Mouse (Mus musculus) ES-E14 (cell line): ENCODE results near the gene Psd. TPM values are rescaled to one million over a fixed set of nuclear protein-coding genes. Genes with fewer than 3 reads are reported as not detected.

Source experiments
- DNase-seq: peaks from one replicate; pipeline ENCODE4 v3.0.0-alpha.2; 2013; ENCODE audit warnings: low read depth, low spot score
- H3K27ac ChIP-seq: 2 replicates; pipeline ENCODE4 v1.5.1; 2012; ENCODE audit warnings: low read depth, mild to moderate bottlenecking, low read length, moderate library complexity, mixed read lengths; ENCODE audit not compliant: poor library complexity, insufficient read depth, severe bottlenecking
- H3K36me3 ChIP-seq: 2 replicates; pipeline ENCODE4 v1.6.1; 2012; ENCODE audit warnings: mild to moderate bottlenecking, low read length, moderate library complexity, mixed read lengths; ENCODE audit not compliant: control insufficient read depth, poor library complexity, insufficient read depth, severe bottlenecking
- H3K4me1 ChIP-seq, 2 experiments: fragments of 150-350 bp in 1 of 2; sonication (generic) in 1 of 2; 2 replicates each; pipeline ENCODE4 v1.6.1; 2012; ENCODE audit warnings: low read length in 2 of 2, mild to moderate bottlenecking in 1 of 2, mixed read lengths in 1 of 2; ENCODE audit not compliant: control insufficient read depth in 2 of 2, insufficient read depth in 2 of 2, poor library complexity in 1 of 2
- H3K4me3 ChIP-seq, 2 experiments: fragments of 150-350 bp in 1 of 2; sonication (generic) in 1 of 2; 2 replicates each; pipeline ENCODE4 v1.5.1; 2012; ENCODE audit warnings: low read length in 2 of 2, low read depth in 1 of 2, mild to moderate bottlenecking in 1 of 2, mixed read lengths in 1 of 2; ENCODE audit not compliant: insufficient read depth in 1 of 2, poor library complexity in 1 of 2, severe bottlenecking in 1 of 2
- H3K9ac ChIP-seq: 2 replicates; pipeline ENCODE4 v1.6.1; 2012; ENCODE audit warnings: low read depth, mild to moderate bottlenecking, low read length, mixed read lengths; ENCODE audit not compliant: poor library complexity, insufficient read depth, severe bottlenecking
- H3K9me3 ChIP-seq: fragments of 150-350 bp; sonication (generic); 2 replicates; pipeline ENCODE4 v1.6.1; 2012; ENCODE audit warnings: low read depth, mild to moderate bottlenecking, low read length; ENCODE audit not compliant: control insufficient read depth, insufficient read depth
- CHD2 ChIP-seq: IDR thresholded peaks from 2 replicates; pipeline ENCODE4 v1.6.1; 2014; ENCODE audit warnings: mild to moderate bottlenecking, low read depth, low read length, inconsistent platforms
- HCFC1 ChIP-seq: IDR thresholded peaks from 2 replicates; pipeline ENCODE4 v1.6.1; 2012; ENCODE audit warnings: low read length, inconsistent platforms, borderline replicate concordance; ENCODE audit not compliant: insufficient read depth
- MAFK ChIP-seq: IDR thresholded peaks from 2 replicates; pipeline ENCODE4 v1.6.1; 2014; ENCODE audit warnings: mild to moderate bottlenecking, low read depth, low read length, inconsistent platforms; ENCODE audit not compliant: insufficient read depth
- ZC3H11A ChIP-seq: IDR thresholded peaks from 2 replicates; pipeline ENCODE4 v1.6.1; 2012; ENCODE audit warnings: low read depth, mild to moderate bottlenecking, inconsistent platforms, low read length, borderline replicate concordance
- ZNF384 ChIP-seq: IDR thresholded peaks from 2 replicates; pipeline ENCODE4 v1.6.1; 2012; ENCODE audit warnings: low read depth, low read length, inconsistent platforms
- in situ Hi-C, 2 experiments: fragments of 600-800 bp; cut with MboI; formaldehyde crosslinking; loops; one replicate each; pipeline ENCODE4 v1.15.1; 2025; ENCODE audit warnings: low sequenced_read_pairs in 2 of 2, inconsistent platforms in 1 of 2; ENCODE audit not compliant: unreplicated experiment in 2 of 2
- total RNA-seq: library from RNA; depleted of rRNA; stranded (reverse); fragments of 300-350 nt; gene quantifications from 2 replicates; pipeline ENCODE4 v1.2.3, GENCODE M21; 2012

Gene Psd
- total RNA-seq, 1 experiment: 2.4 TPM

DNA sequence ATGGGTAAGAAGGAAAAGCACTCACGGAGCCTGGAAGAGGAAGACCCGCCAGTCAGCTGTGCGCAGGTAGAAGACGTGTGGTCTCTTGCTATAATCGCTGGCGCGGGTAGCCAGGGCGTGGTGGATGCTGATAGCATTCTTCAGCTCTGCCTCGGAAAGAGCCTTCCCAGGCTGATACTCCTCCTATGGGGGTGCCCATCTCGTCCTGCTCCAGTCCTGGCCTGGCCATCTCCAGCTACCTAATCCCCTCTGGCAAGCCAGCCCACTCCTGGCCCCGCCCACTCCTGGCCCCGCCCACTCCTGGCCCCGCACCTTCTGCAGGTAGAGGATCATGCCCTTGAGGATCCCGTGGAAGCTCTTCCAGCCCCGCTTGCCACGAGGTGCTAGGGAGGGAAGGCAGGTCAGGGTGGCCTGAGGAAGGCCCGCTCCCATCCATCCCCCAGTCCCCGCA lies 12.8 kb downstream of the Psd start:
- no peak for DNase-seq
- H3K9ac ChIP-seq: no peak overlapping the region
- peak overlapping the region; percentile 34 to 47; a peak in 3 of 4 replicates for H3K4me3 ChIP-seq
- H3K36me3 ChIP-seq: peaks cover 2% of the 10 kb centered on the region; the same call in 1 of the 2 replicates
- no peak overlapping the region for H3K27ac ChIP-seq
- in situ Hi-C loops: no loop called here
- peaks cover 0 to 14% of the 10 kb centered on the region in 2 experiments; a peak in 1 of 4 replicates for H3K4me1 ChIP-seq
- no peaks in the 10 kb centered on the region for H3K9me3 ChIP-seq
- no peak for TF ChIP-seq CHD2
- TF ChIP-seq MAFK: no peak
- TF ChIP-seq ZNF384: no peak

DNA sequence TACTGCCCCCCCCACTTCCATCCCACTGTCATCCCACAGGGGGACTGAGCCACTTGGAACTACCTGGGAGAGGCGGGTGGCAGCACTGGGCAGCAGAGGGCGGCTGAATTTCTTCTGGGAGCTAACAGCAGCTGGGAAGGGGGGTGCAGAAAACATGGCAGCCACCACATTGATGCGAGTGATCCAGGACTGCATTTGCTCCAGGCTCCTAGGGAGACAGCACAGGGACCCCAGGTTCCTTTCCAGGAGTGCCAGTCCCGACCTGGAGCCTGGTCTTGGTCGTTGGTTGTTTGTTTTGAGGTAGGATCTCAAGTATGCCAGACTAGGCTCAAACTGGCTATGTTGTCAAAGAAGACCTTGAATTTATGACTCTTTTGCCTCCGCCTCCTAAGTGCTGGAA lies 13.4 kb downstream of the Psd start:
- in situ Hi-C loops: no loop called here
- Histone ChIP-seq H3K4me3 (no peak overlapping the region), H3K4me1 (peaks cover 0 to 14% of the 10 kb centered on the region in 2 experiments; a peak in 1 of 4 replicates), H3K9me3 (no peaks in the 10 kb centered on the region), H3K9ac (no peak overlapping the region), H3K27ac (no peak overlapping the region), H3K36me3 (peaks cover 2% of the 10 kb centered on the region; the same call in 1 of the 2 replicates)
- no peak for DNase-seq
- TF ChIP-seq ZC3H11A: no peak
- TF ChIP-seq CHD2: no peak
- no peak for TF ChIP-seq MAFK
- TF ChIP-seq HCFC1: no peak
- TF ChIP-seq ZNF384: no peak

- no peak overlapping the region for H3K4me3 ChIP-seq
- peaks cover 2% of the 10 kb centered on the region; the same call in 1 of the 2 replicates for H3K36me3 ChIP-seq
- TF ChIP-seq ZC3H11A (no peak), CHD2 (no peak), MAFK (no peak), ZNF384 (no peak), HCFC1 (no peak)
- peaks cover 0 to 14% of the 10 kb centered on the region in 2 experiments; a peak in 1 of 4 replicates for H3K4me1 ChIP-seq
- no peaks in the 10 kb centered on the region for H3K9me3 ChIP-seq
- H3K9ac ChIP-seq: no peak overlapping the region
- no peak for DNase-seq
- H3K27ac ChIP-seq: no peak overlapping the region
- in situ Hi-C loops: no loop called here
Measured at GRCm38 (mm10) chr19:46313116-46313515, 13.8 kb downstream of the Psd start.

GRCm38 (mm10) chr19:46312566-46312965 lies 14.4 kb downstream of the Psd start:
- no peak for DNase-seq
- no peaks in the 10 kb centered on the region for H3K9me3 ChIP-seq
- H3K4me3 ChIP-seq: peak overlapping the region; percentile 8 to 35; a peak in 2 of 4 replicates
- no peak overlapping the region for H3K9ac ChIP-seq
- in situ Hi-C loops: no loop called here
- H3K4me1 ChIP-seq: peaks cover 0 to 19% of the 10 kb centered on the region in 2 experiments; a peak in 1 of 4 replicates
- no peak for TF ChIP-seq ZNF384
- TF ChIP-seq CHD2: no peak
- TF ChIP-seq HCFC1: no peak
- no peak for TF ChIP-seq MAFK
- no peak for TF ChIP-seq ZC3H11A
- H3K36me3 ChIP-seq: peaks cover 2% of the 10 kb centered on the region; the same call in 1 of the 2 replicates
- H3K27ac ChIP-seq: no peak overlapping the region

GRCm38 (mm10) chr19:46311341-46311740 lies 15.6 kb downstream of the Psd start:
- Histone ChIP-seq H3K9me3 (no peaks in the 10 kb centered on the region), H3K4me3 (no peak overlapping the region), H3K4me1 (peaks cover 0 to 15% of the 10 kb centered on the region in 2 experiments; a peak in 1 of 4 replicates), H3K36me3 (peaks cover 6% of the 10 kb centered on the region; the same call in 1 of the 2 replicates), H3K9ac (no peak overlapping the region), H3K27ac (no peak overlapping the region)
- in situ Hi-C loops: no loop called here
- no peak for DNase-seq
- TF ChIP-seq ZC3H11A (no peak), ZNF384 (no peak), CHD2 (no peak), MAFK (no peak), HCFC1 (no peak)
